ENCODE assay signal across 18 mouse cellular contexts in the genomic region with DNA sequence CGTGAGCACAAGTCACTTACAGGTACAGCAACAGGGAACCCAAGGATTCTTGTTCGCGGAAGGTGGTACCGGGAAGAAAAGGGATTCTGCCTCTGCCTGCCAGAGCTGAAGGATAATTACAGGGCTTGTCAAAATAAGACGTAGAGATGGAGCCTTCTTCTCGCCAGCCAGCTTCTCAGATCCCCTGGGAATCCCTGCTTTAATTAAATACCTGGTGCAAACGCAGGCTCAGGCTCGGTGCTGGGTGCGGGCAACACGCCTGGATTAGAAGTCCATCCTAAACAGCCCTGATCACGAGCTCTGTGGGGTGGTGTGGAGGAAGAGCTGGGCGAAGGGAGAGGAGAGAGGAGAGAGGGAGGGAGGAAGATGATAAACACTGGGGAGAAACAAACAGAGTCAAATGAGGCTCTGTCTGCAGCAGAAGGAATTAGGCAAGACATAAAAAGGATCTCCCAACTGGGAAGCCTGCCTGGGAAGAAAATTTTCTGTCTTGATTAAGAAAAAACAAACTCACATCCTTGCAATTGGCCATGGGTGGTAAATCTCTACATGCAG.
DNase-seq lines count a peak whose midpoint lies in the region; ATAC-seq lines count a peak whose summit lies in the region.
"Had no signal": no experiment of that assay in that cellular context is flagged by ENCODE, and none has a peak within 500 bp of the region (broad histone marks: within the 10 kb centered on the region; RNA-seq: fewer than 3 reads in every experiment).

No protein-coding gene starts in this region.

- no peak overlapping the region for H3K4me3 ChIP-seq in hindbrain, embryonic 12.5 days
- no peak overlapping the region for H3K4me3 ChIP-seq in hindbrain, embryonic 14.5 days (replicated peaks; ENCODE audit: low read length)
- H3K4me3 ChIP-seq in forebrain, embryonic 14.5 days (ENCODE audit: low read depth, low read length): no peak overlapping the region
- no peak overlapping the region for H3K4me3 ChIP-seq in midbrain, embryonic 15.5 days
- H3K4me3 ChIP-seq: embryonic facial prominence, embryonic 15.5 days had no signal

- no peak for DNase-seq in hindbrain, embryonic 14.5 days (ENCODE audit: low spot score)
- peak; percentile 51 for DNase-seq in brain, adult 2 months (ENCODE audit: low read depth, low spot score)
- DNase-seq in forebrain, embryonic 14.5 days (ENCODE audit: low spot score): no peak
- no peak for DNase-seq in gastrocnemius, postnatal 4 days (ENCODE audit: low spot score in 2 of 2)
- no peak for DNase-seq in right cerebral cortex, adult 18-20 months
- DNase-seq: adrenal gland, adult 8-10 months; B cell, adult 2 months; cerebellum, adult 8-10 months; gastrocnemius, postnatal 10 days; kidney, adult 8-10 months; kidney, postnatal 36 days; left cerebral cortex, postnatal 4 days; lung, embryonic 14.5 days; thymus, adult 2 months had no signal

- 0 out of 2 replicates have a peak overlapping the region, but pooled peaks have one; percentile 7 for H3K27ac ChIP-seq in hindbrain, embryonic 12.5 days
- no peak overlapping the region; the same call in 1 of the 2 replicates for H3K27ac ChIP-seq in hindbrain, embryonic 14.5 days
- peak overlapping the region; percentile 22; the same call in 1 of the 2 replicates for H3K27ac ChIP-seq in forebrain, embryonic 14.5 days (ENCODE audit: low read depth, low read length)
- peak overlapping the region; percentile 60 for H3K27ac ChIP-seq in midbrain, embryonic 15.5 days
- H3K27ac ChIP-seq: embryonic facial prominence, embryonic 15.5 days had no signal

- H3K36me3 ChIP-seq in hindbrain, embryonic 12.5 days: no peaks in the 10 kb centered on the region
- H3K36me3 ChIP-seq in hindbrain, embryonic 14.5 days (replicated peaks; ENCODE audit: control insufficient read depth, insufficient read depth): no peaks in the 10 kb centered on the region
- H3K36me3 ChIP-seq in forebrain, embryonic 14.5 days (ENCODE audit: control insufficient read depth, insufficient read depth, low read length): no peaks in the 10 kb centered on the region
- H3K36me3 ChIP-seq in midbrain, embryonic 15.5 days (replicated peaks): no peaks in the 10 kb centered on the region
- H3K36me3 ChIP-seq: embryonic facial prominence, embryonic 15.5 days had no signal

- no peak overlapping the region for H3K9ac ChIP-seq in hindbrain, embryonic 12.5 days
- H3K9ac ChIP-seq in hindbrain, embryonic 14.5 days: no peak overlapping the region
- H3K9ac ChIP-seq in forebrain, embryonic 14.5 days (ENCODE audit: low read length): no peak overlapping the region; the same call in 1 of the 2 replicates
- no peak overlapping the region for H3K9ac ChIP-seq in midbrain, embryonic 15.5 days
- H3K9ac ChIP-seq: embryonic facial prominence, embryonic 15.5 days; lung, embryonic 14.5 days had no signal

- H3K9me3 ChIP-seq in hindbrain, embryonic 12.5 days (replicated peaks): no peaks in the 10 kb centered on the region
- no peaks in the 10 kb centered on the region for H3K9me3 ChIP-seq in hindbrain, embryonic 14.5 days (ENCODE audit: control insufficient read depth, low read length)
- no peaks in the 10 kb centered on the region for H3K9me3 ChIP-seq in forebrain, embryonic 14.5 days (replicated peaks; ENCODE audit: control insufficient read depth, low read length)
- H3K9me3 ChIP-seq in midbrain, embryonic 15.5 days: no peaks in the 10 kb centered on the region
- H3K9me3 ChIP-seq: embryonic facial prominence, embryonic 15.5 days had no signal

- no peak overlapping the region for H3K4me2 ChIP-seq in hindbrain, embryonic 12.5 days (replicated peaks)
- no peak overlapping the region for H3K4me2 ChIP-seq in hindbrain, embryonic 14.5 days (replicated peaks)
- no peak overlapping the region for H3K4me2 ChIP-seq in forebrain, embryonic 14.5 days (ENCODE audit: low read length)
- no peak overlapping the region for H3K4me2 ChIP-seq in midbrain, embryonic 15.5 days
- H3K4me2 ChIP-seq: embryonic facial prominence, embryonic 15.5 days; lung, embryonic 14.5 days had no signal

- no peak for ATAC-seq in hindbrain, embryonic 12.5 days (ENCODE audit: low FRiP score)
- no peak for ATAC-seq in hindbrain, embryonic 14.5 days (ENCODE audit: low FRiP score)
- ATAC-seq in forebrain, embryonic 14.5 days: no peak
- ATAC-seq in midbrain, embryonic 15.5 days (replicated peaks): peak; percentile 49; the same call in 1 of the 2 replicates
- ATAC-seq: inflammation-experienced regulatory T-cells, adult 6 months had no signal

- 54% methylated on average over 12 of the region's 12 CpGs for WGBS in hindbrain, embryonic 12.5 days
- 58% methylated on average over 12 of the region's 12 CpGs for WGBS in hindbrain, embryonic 14.5 days
- WGBS in forebrain, embryonic 14.5 days: 39% methylated on average over 12 of the region's 12 CpGs
- WGBS in midbrain, embryonic 15.5 days: 38% methylated on average over 12 of the region's 12 CpGs

- no peaks in the 10 kb centered on the region for H3K27me3 ChIP-seq in hindbrain, embryonic 12.5 days
- no peaks in the 10 kb centered on the region for H3K27me3 ChIP-seq in hindbrain, embryonic 14.5 days (ENCODE audit: control insufficient read depth, insufficient read depth, low read length)
- no peaks in the 10 kb centered on the region for H3K27me3 ChIP-seq in forebrain, embryonic 14.5 days (replicated peaks; ENCODE audit: control insufficient read depth, insufficient read depth, low read length)
- H3K27me3 ChIP-seq in midbrain, embryonic 15.5 days (replicated peaks): no peaks in the 10 kb centered on the region
- H3K27me3 ChIP-seq: embryonic facial prominence, embryonic 15.5 days had no signal

- no peaks in the 10 kb centered on the region for H3K4me1 ChIP-seq in hindbrain, embryonic 12.5 days
- peaks cover 10% of the 10 kb centered on the region; the same call in 1 of the 2 replicates for H3K4me1 ChIP-seq in hindbrain, embryonic 14.5 days (replicated peaks; ENCODE audit: control insufficient read depth, insufficient read depth, low read length)
- H3K4me1 ChIP-seq in forebrain, embryonic 14.5 days (ENCODE audit: control insufficient read depth, insufficient read depth, low read length): 0 out of 2 replicates have a peak, but pooled peaks cover 5% of the 10 kb centered on the region
- peaks cover 13% of the 10 kb centered on the region for H3K4me1 ChIP-seq in midbrain, embryonic 15.5 days
